Mouse (Mus musculus) adrenal gland, postnatal 14 days (tissue): ENCODE data around the gene Galnt12. TPM values are rescaled to one million over a fixed set of nuclear protein-coding genes. Genes with fewer than 3 reads are reported as not detected.
A peak's percentile ranks its signal among the peaks of the same experiment; 100 is the strongest.

Experiments used
- DNase-seq: peaks from one replicate; pipeline ENCODE4 v3.0.0; 2021; ENCODE audit warnings: mixed read lengths
- total RNA-seq: library from RNA; stranded (reverse); gene quantifications from 2 replicates; pipeline ENCODE4 v1.2.3, GENCODE M21; 2021

Gene Galnt12
- total RNA-seq, 1 experiment from 2014 or later = 0.74 TPM

- DNase-seq = no peak
Measured at GRCm38 (mm10) chr4:47093647-47094046, 1.9 kb downstream of the Galnt12 start.

DNA sequence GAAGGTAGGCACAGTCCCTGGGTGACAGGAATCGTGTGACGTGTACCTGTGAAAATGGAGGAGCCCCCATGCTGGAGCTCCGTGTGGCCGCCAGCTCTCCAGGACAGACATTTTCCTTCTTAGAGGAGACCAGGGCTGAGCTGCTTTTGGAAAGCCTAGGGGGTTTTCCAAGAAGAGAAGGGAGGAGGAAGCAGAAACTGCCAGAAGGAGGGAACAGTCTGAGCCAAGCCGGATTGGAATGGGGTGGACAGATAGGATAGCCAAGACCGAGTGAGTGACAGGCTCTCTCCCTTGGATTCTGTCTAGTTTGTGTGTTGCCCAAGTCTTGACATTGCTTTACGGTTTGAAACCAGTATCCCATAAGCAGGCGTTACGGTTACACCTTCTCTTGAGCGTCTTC, 11.9 kb downstream of the Galnt12 start:
- DNase-seq = no peak

DNA sequence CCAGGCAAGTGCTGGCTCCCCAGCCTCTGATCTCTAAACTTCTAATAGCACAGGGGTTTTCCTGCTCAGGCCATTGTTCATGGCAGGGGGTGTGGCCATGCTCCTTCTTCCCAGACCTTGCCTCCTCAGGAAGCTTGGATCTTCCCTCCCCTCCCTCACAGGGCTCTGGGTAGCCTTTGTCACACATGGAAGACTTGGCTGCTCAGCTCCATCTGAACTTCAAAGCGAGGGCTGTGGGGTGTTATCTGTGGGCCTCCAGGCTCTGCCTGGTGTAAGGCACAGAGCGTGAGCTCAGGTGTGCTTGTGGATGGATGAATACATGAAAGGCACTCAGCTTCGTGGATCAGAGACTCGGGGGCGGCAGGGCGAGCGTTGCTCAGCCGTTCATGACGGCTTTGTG, 20.2 kb downstream of the Galnt12 start:
- DNase-seq = no peak

GRCm38 (mm10) chr4:47112560-47112959, 20.9 kb downstream of the Galnt12 start:
- no peak for DNase-seq

DNA sequence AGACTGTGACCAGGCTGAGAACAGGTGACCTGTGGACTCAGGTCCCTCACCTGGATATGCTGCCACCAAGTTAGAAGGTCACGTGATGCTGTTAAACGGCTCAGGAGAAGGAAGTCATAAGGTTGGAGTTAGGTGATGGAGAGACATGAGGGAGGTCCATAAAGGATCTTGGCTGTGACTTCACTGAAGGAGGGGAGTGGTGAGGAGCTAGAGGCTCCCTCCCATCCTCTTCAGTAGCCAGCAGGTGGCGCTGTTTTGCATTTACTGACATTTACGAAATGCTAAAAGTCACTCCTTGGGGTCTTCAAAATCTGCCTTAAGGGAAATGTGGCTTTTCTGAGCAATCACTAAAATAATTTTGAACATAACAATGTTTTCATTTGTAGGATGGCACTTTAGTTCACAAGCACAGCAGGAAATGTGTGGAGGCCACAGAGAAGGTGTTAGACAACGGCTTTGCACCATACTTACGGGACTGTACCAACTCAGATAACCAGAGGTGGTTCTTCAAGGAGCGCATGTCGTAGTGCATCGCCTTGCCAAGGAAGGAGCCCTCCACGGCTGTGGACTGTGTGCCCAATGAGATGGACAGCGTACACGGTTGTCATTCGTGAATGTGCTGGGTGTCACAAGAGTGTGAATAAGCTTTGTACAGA, 30.5 kb downstream of the Galnt12 start:
- peak; percentile 80 for DNase-seq

DNA sequence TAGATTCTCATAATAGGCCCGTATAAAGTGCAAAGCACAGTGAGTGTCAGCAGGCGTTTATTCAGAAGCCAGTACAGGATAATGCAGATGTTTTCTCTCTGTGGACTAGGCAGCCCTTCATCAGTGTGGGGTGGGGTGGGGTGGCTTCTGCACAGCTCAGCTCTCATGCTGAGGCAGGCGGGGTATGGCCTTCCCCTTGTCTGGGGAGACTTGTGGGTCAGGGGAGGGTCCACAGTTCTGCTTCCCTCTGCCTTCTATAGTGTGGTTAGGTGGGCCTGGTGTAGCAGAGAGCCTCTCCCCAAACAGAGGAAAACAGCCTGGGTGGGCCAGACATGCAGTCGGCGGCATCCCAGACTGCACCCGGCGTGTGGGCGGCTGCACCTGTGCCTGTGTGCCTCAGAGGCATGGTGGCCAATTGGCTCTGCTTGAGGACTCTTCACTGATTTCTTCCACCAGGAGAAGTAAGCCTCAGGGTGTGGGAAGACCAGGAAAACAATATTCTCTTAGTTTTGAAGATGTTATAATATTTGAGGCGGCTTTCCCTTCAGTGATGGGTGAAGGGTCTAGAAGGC, 32.5 kb downstream of the Galnt12 start:
- no peak for DNase-seq

- DNase-seq = peak; percentile 54
Measured at GRCm38 (mm10) chr4:47128515-47128914, 36.8 kb downstream of the Galnt12 start.

DNA sequence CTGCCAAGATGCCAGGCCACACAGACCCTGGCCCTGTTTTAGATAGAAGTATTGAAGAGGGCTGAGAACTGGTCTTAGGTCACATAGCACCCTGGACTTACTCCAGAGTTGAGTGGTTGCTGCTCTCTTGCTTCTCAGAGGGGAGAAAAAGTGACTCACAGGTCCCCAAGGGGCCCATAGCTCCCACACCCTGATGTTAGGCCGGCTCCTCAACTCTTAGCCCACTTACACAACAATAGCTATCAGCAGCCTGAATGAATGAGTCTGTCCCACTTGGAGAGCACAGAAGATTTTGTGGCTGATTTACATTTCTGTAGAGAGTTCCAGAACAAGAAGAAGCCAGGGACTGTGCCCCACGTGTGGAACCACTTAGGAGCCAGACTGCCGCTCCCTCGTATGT, 37.9 kb downstream of the Galnt12 start:
- DNase-seq = no peak

- DNase-seq = no peak
Measured at GRCm38 (mm10) chr4:47130111-47131050, 38.7 kb downstream of the Galnt12 start.

- no peak for DNase-seq
Measured at GRCm38 (mm10) chr4:47131931-47132330, 40.2 kb downstream of the Galnt12 start.

DNA sequence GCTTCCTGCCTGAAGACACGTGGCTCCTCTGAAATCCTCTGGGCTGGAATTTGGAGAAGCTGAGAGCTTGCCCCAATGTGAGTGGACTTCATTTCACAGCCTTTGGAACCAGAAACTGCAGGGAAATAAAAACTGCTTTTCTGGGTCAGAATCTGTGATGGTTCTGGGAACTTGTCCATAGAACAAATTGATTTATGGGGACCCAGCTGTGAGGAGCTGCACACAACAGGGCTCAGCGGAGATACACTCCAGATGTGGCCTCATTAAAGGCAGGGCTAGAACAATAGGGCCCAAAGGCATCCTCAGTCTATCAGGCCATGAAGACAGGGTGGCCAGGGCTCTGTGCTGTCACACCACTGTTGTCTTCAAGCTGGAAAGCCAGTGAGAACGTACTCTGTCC, 40.7 kb downstream of the Galnt12 start:
- DNase-seq = no peak

DNA sequence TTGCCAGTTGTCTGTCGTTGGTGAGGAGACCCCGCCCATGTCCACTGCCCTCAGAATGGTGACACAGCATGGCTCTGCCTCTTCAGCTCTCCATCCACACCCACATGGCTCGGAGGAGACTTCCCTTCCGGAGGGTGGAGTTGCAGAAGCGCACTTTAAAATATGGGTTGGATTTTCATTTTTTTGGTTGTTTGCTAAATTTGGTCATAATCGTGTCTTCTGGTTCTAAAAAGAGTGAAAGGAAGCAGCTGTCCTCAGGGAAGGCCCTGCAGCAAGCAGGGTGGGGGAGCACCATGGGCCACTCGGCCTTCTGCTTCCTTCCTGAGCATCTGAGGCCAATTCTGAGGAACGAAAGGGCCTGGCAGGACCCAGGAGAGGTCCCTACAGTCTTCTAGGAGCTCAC, 45.0 kb downstream of the Galnt12 start:
- DNase-seq = peak; percentile 46

DNA sequence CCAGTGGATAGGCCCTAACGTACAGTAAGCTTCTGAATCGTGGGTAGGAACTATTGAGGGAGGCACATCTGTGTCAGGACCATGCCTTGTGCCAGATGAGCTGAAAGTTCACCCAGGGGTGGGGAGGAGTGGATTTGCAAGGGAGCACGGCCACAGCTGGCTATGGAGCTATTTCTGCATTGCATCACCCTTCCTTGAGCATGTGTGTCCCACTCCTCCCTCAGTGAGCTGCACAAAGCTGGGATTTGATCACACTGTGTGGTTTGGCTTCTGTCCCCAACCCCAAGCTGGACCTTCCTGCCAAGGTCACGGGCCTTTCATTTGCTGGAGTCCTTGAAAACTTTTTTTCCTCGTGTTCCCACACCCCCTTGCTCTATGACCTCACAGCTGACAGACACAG, 45.8 kb downstream of the Galnt12 start:
- no peak for DNase-seq

GRCm38 (mm10) chr4:47138411-47138810, 46.7 kb downstream of the Galnt12 start:
- no peak for DNase-seq

- peak; percentile 65 for DNase-seq
Measured at GRCm38 (mm10) chr4:47138967-47139777, 47.5 kb downstream of the Galnt12 start.

- DNase-seq = no peak
Measured at GRCm38 (mm10) chr4:47140301-47140700, 48.6 kb downstream of the Galnt12 start.

- DNase-seq = no peak
Measured at GRCm38 (mm10) chr4:47141444-47142154, 49.9 kb downstream of the Galnt12 start.

- DNase-seq = no peak
Measured at GRCm38 (mm10) chr4:47143849-47144248, 52.1 kb downstream of the Galnt12 start.

DNA sequence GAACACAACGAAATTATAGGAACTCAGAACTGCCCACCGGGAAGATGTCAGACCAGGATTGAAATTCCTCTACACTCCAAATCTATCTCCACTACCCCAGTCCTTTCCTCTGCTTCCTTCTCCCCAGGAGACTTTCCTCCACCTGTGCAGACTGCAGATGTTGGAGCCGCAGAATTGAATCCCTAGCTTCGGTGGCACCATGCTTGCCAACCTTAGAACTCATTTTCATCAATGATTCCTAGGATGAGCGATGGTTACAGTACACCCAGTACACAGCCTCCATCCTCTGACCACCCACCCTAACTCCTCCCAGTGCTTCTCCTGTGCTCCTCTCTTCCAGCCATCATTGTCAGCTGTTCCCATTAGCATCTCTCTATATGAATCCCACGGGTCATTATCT, 53.6 kb downstream of the Galnt12 start:
- DNase-seq = no peak

- no peak for DNase-seq
Measured at GRCm38 (mm10) chr4:47146561-47146960, 54.9 kb downstream of the Galnt12 start.

DNA sequence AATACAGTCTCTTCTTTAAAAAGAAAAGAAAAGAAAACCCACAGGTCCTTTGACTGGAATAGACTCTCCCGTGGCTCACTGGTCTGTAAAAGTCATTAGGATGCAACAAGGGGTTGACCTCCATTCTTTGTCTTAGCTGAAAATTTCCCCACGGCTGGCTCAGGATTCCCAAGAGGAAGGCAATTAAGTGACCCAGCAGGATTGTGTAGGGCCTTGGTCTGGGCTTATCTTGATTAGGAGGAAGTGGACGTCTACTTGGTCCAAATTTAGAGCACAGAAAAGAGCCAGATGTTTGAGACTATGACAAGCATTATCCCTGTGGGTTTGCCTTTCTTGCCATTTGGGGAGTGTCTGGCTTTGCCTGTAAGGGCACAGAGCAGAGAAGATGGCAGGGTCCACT, 58.3 kb downstream of the Galnt12 start:
- no peak for DNase-seq

DNA sequence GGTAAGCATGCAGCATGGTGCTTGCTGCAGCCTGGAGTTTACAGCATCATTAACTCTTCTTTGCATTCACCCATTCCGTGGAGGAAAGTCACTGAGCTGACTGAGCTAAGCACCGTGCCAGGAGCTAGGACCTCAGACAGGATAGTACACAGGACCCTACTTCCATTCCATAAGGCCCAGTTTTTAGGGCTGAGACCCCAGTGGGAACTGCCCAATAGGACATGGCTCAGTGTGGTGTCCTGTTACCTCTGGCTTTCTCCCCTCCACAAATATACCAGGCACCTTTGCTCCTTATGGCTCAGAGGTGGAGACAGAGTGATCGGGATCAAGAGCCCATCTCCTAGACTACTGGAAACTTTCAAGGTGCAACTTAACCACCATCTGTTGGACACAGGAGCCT, 59.1 kb downstream of the Galnt12 start:
- DNase-seq = no peak
